Mouse (Mus musculus) neural tube, embryonic 13.5 days (tissue): ENCODE data around the gene Gm4133. TPM values are rescaled to one million over a fixed set of nuclear protein-coding genes. Genes with fewer than 3 reads are reported as not detected.
"Not testable (repeated sequence)": the region's sequence is repeated elsewhere in the genome, so short reads cannot be mapped to it uniquely, and the experiment has no call there.

Experiments used
- ATAC-seq: fragments of 200-750 bp; cut with Nextera tagmentation; 2 replicates; pipeline ENCODE4 v1.8.0; 2017; ENCODE audit warnings: low read depth, mild to moderate bottlenecking, moderate TSS enrichment, moderate library complexity
- H3K27ac ChIP-seq: fragments of 300-500 bp; sonication (generic); replicated peaks from 2 replicates; pipeline ENCODE4 v1.5.1; 2015; ENCODE audit warnings: moderate library complexity, mild to moderate bottlenecking, inconsistent platforms
- H3K27me3 ChIP-seq: fragments of 300-500 bp; sonication (generic); 2 replicates; pipeline ENCODE4 v1.6.1; 2015; ENCODE audit warnings: mild to moderate bottlenecking, inconsistent platforms
- H3K36me3 ChIP-seq: fragments of 300-500 bp; sonication (generic); 2 replicates; pipeline ENCODE4 v1.6.1; 2015; ENCODE audit warnings: mild to moderate bottlenecking, inconsistent platforms
- H3K4me1 ChIP-seq: fragments of 300-500 bp; sonication (generic); replicated peaks from 2 replicates; pipeline ENCODE4 v1.6.1; 2015; ENCODE audit warnings: inconsistent platforms
- H3K4me2 ChIP-seq: fragments of 300-500 bp; sonication (generic); 2 replicates; pipeline ENCODE4 v1.6.1; 2015; ENCODE audit warnings: inconsistent platforms, mild to moderate bottlenecking, moderate library complexity
- H3K4me3 ChIP-seq: fragments of 300-500 bp; sonication (generic); 2 replicates; pipeline ENCODE4 v1.5.1; 2015; ENCODE audit warnings: mild to moderate bottlenecking, inconsistent platforms
- H3K9ac ChIP-seq: fragments of 300-500 bp; sonication (generic); 2 replicates; pipeline ENCODE4 v1.6.1; 2015; ENCODE audit warnings: moderate library complexity, mild to moderate bottlenecking, inconsistent platforms
- H3K9me3 ChIP-seq: fragments of 300-500 bp; sonication (generic); 2 replicates; pipeline ENCODE4 v1.6.1; 2016; ENCODE audit warnings: inconsistent platforms
- WGBS: fragments of 180-500 bp; shearing (Covaris S2); methylation state at CpG from one replicate; pipeline ENCODE4 v1.1.7; 2015; 5-methylcytosine and 5-hydroxymethylcytosine counted together
- polyA plus RNA-seq: library from polyadenylated mRNA; unstranded; fragments of >200 nt; fragmentation: Nextera tagmentation; extraction: Ambion mirVana; gene quantifications from 2 replicates; pipeline ENCODE4 v1.2.1, GENCODE M21; 2015

The Gm4133 gene
- not detected in 2 replicates for polyA plus RNA-seq

- H3K27ac ChIP-seq, H3K9ac ChIP-seq, H3K4me1 ChIP-seq, H3K4me3 ChIP-seq, H3K36me3 ChIP-seq, H3K27me3 ChIP-seq, H3K4me2 ChIP-seq, ATAC-seq, H3K9me3 ChIP-seq: not testable (repeated sequence)
- WGBS, result no CpG with 5 or more reads among the region's 2 CpGs
Observed at GRCm38 (mm10) chr7:20333965-20334364, at the start of gene Gm4133. Gm4133 (minus strand) TSS chr7:20334065.

GRCm38 (mm10) chr7:20375310-20375709, 41.4 kb upstream of the Gm4133 start, which contains the start of gene Gm5728:
Gm5728 (minus strand) TSS chr7:20375410.
- not testable (repeated sequence) for H3K4me1 ChIP-seq, H3K4me2 ChIP-seq, H3K9ac ChIP-seq, ATAC-seq, H3K4me3 ChIP-seq, H3K36me3 ChIP-seq, H3K9me3 ChIP-seq, H3K27me3 ChIP-seq, H3K27ac ChIP-seq
- WGBS, result no CpG with 5 or more reads among the region's 1 CpGs

Other genes with a start within 250 kb of the Gm4133 start
- not detected in 2 replicates for gene Vmn1r91, start 234.4 kb downstream of the Gm4133 start, polyA plus RNA-seq
- gene Gm16442, start 211.5 kb downstream of the Gm4133 start, polyA plus RNA-seq, result not detected in 2 replicates
- gene Vmn1r93, start 195.0 kb downstream of the Gm4133 start, polyA plus RNA-seq, result not detected in 2 replicates
- not detected in 2 replicates for gene Vmn1r94, start 165.7 kb downstream of the Gm4133 start, polyA plus RNA-seq
- gene Vmn1r95, start 140.4 kb downstream of the Gm4133 start, polyA plus RNA-seq, result not detected in 2 replicates
- not detected in 2 replicates for gene Gm6164, start 128.5 kb downstream of the Gm4133 start, polyA plus RNA-seq
- not detected in 2 replicates for gene Gm4498, start 100.2 kb downstream of the Gm4133 start, polyA plus RNA-seq
- not detected in 2 replicates for gene Gm5890, start 71.2 kb downstream of the Gm4133 start, polyA plus RNA-seq
- gene Gm5728, start 41.3 kb upstream of the Gm4133 start, polyA plus RNA-seq, result not detected in 2 replicates
- not detected in 2 replicates for gene Vmn1r100, start 83.9 kb upstream of the Gm4133 start, polyA plus RNA-seq
- gene Vmn1r101, start 108.5 kb upstream of the Gm4133 start, polyA plus RNA-seq, result not detected in 2 replicates
- gene Gm10670, start 140.9 kb upstream of the Gm4133 start, polyA plus RNA-seq, result not detected in 2 replicates
- not detected in 2 replicates for gene Vmn1r103, start 176.5 kb upstream of the Gm4133 start, polyA plus RNA-seq
- gene Vmn1r104, start 199.8 kb upstream of the Gm4133 start, polyA plus RNA-seq, result not detected in 2 replicates
- not detected in 2 replicates for gene Gm5726, start 211.7 kb upstream of the Gm4133 start, polyA plus RNA-seq
- gene Gm4141, start 242.2 kb upstream of the Gm4133 start, polyA plus RNA-seq, result not detected in 2 replicates